Mouse (Mus musculus) thymus, postnatal 4 days (tissue): ENCODE data around the gene Gm21972.
A peak's percentile ranks its signal among the peaks of the same experiment; 100 is the strongest.

Source experiments
- DNase-seq: peaks from one replicate; pipeline ENCODE4 v3.0.0; 2021

Gm21972 gene

DNA sequence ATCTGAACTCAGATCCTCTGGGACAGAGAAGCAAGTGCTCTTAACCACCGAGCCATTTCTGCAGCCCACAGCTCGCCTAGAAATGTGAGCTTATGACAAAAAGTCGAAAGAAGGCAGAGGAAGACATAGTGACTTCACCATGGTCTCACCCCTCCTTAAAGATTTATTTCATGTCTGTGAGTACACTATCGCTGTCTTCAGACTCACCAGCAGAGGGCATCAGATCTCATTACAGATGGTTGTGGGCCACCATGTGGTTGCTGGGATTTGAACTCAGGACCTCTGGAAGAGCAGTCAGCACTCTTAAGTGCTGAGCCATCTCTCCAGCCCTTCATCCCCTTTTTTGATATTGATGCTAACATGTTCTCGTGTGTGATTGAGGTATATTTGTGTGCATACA lies 41.2 kb downstream of the Gm21972 start:
- no peak for DNase-seq

DNA sequence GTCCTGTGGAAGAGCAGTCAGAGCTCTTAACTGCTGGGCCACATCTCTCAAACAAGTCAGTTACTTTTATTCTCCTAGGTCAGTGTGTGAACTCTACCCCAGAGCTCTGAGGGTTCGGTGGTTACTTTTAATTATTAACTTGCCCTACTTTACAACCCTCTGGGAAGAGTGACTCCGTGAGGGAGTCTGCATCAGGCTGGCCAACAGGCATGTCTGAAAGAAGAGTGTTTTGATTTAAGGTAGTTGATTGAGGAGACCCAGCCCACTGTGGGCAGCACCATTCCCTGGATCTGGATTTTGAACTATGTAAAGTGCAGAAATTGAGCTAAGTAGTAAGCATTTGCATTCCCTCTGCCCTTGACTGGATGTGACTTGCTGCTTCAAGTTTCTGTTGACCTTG lies 42.6 kb downstream of the Gm21972 start:
- no peak for DNase-seq

DNA sequence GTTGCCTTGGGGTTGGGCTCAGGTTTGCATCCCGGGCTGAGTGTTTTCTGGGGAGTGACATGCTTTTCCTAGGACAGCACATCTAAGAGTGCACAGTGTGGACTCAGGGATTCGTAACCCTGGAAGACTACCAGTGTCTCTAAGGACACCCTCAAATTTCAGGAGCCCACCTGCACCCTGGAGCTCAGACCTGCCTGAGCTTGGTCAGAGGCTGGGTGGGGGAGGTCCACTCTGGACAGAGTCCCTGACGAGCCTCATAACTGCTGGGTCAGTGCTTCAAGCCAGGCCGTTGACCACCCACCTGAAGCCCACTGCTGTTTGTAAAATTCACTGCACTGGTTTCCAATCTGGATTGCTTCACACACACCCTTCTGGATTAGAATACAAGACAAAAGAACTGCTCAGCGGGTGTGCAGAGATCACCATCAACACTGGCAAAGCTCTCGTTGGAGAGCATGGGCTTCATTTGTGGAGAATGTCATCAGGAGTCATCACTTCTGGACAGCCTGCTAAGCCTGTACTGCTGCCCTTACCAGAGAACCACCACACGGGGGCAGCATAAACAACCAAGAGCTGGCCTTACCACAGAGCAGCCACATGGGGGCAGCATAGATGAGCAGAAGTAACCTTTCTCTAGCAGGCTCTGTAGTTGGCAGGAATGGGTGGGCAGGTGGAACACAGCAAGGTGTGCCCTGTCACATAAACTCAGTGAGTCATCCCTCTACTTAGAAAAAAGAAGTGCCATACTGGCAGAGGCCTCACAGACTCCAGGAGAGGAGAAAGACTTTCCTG lies 45.2 kb downstream of the Gm21972 start:
- peak; percentile 90 for DNase-seq

GRCm38 (mm10) chr1:86182004-86182709 lies 48.7 kb downstream of the Gm21972 start:
- DNase-seq: no peak

- no peak for DNase-seq
Observed at GRCm38 (mm10) chr1:86183577-86184263, 50.3 kb downstream of the Gm21972 start.

- no peak for DNase-seq
Observed at GRCm38 (mm10) chr1:86186762-86187161, 53.3 kb downstream of the Gm21972 start.

DNA sequence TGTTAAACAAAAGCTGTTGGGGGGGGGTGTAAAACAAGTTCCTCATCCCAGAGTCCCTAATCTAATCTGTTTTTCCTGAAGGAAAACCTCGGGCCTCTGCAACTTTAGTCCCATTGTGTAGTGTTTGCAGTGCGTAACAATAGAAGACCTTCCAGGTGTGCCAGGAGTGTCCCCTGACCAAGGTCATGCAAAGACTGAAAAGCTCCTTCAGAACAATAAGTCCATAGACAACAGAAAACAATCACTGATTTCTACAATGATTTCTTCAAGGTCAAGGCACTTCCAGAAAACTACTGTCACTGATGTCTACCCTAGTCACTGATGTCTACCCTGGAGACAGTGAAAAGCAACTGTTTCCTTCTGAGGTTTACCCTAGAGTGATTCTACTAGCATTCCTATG lies 54.4 kb downstream of the Gm21972 start:
- no peak for DNase-seq

GRCm38 (mm10) chr1:86188271-86188670 lies 54.8 kb downstream of the Gm21972 start:
- DNase-seq: no peak

DNA sequence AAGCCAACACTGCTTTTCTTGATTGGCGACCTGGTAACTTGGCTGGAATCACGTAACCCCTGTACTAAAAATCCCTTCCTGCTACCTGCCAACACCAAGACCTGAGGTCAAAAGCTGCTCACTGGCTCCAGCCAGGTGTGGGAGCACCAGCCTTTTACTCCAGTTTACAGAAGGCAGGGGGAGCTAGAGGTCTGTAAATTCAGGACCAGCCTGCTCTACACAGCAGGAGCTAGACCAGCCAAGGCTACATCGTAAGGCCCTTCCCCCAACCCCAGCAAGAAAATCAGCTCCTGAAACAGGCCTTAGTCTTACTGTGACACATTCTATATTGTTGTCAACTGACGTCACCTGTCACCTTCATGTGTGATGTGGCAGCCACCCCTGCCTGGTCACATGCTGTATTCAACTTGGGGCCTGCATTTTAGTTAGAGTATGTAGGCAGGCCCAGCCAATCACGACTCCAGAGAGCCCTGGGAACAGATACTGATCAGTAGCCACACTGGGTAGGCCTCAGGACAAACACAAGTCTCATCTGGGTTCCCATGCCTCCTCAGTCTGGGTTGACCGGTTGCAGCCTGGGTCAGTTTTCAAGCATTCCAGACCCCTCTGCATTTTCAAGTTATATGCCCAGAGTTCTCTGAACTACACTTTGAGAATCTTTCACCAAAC lies 55.7 kb downstream of the Gm21972 start:
- no peak for DNase-seq

DNA sequence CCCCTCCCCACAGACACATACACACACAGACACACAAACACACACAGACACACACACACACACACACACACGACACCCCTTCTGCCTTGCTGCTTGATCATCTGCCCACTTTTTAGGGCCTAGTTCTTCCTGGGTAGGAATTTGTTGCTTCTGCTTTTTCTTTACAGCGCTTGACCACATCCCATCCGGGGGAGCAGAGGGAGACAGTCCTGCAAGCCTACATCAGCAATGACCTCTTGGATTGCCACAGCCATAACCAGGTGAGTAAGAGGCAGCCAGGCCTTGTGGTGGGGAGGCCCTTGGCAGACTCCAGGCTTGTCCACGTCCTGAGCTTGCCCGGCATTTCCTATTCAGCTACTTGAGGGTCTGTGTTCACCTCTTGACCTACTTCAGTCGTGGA lies 57.4 kb downstream of the Gm21972 start:
- DNase-seq: no peak

DNA sequence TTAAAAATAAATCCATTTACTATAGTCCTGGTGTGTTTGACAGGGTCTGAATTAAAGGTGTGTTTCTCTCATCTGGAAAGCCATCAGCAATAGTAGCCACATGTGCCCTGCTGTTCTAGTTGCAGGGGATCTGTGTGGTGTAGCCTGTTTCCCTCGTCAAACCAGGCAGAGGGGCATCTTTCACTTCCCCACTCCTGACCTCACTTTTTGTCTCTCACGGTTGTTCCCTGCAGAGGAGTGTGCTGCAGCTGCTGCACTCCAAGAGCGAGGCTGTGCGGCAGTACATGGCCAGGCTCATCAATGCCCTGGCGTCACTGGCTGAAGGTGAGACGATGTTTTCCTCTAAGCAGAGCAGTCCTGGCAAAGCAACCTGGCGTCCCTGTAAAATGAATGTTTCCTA lies 60.6 kb downstream of the Gm21972 start:
- no peak for DNase-seq

DNA sequence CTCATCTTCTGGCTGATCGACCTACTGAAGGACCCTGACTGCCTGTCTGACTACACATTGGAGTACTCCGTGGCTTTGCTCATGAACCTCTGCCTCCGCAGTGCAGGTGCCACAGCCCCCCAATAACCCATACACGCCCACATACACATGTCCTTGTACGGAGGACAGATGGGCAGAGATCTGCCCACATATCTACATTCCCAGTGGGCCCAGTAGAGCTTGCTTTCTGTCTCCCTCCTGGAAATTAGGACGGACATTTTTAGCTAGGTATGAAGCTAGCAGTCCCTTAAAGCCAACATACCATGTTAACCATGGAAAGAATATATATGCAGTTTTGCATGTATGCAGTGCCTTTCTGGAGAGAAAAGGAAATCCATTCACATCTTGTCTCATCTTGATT lies 64.8 kb downstream of the Gm21972 start:
- no peak for DNase-seq

GRCm38 (mm10) chr1:86199026-86199425 lies 65.6 kb downstream of the Gm21972 start:
- no peak for DNase-seq

DNA sequence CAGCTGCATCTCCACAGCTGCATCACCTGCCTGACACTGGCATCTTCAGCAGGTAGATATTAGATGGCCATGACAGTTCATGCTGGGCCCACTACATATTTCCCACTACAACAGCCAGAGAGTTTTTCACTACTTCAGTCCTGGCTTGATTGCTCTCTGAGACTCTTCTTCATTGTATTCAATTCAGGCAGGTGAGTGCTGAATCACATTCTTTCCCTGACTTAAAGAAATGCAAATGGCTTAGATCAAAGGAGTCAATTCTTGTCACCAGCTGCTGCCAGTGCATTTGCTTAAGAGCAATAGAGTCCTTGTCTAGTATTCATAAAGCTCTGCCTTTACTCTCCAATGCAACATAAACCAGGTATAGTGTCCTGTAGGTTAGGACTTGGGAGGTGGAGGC lies 67.9 kb downstream of the Gm21972 start:
- DNase-seq: no peak

DNA sequence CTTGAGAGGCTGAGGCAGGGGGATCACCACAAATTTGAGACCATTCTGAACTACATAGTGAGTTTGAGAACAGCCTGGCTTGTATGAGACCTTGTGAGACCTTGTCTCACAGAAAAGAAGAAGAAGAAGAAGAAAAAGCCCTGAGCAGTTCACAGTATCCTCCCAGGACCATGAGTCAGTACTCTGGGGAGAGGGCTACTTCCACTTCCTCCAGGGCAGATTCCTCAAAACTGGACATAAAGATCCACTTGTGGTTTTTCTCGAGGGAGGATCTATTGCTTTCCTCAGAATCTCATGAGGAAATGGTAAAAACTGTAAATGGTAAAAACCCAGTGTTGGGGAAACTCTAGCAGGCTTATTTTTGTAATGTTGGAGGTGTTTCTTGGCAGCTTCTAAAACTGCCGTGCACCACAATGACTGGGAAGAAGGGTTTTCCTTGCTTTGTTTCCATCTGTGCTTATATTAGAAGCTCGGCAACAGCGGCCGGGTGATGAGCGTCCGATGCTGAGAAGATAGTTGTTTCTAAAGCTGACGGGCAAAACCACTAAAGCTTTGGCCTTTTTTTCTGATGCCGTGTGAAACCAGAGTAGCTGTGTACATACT lies 69.3 kb downstream of the Gm21972 start:
- no peak for DNase-seq

GRCm38 (mm10) chr1:86210676-86211075 lies 77.2 kb downstream of the Gm21972 start:
- no peak for DNase-seq

DNA sequence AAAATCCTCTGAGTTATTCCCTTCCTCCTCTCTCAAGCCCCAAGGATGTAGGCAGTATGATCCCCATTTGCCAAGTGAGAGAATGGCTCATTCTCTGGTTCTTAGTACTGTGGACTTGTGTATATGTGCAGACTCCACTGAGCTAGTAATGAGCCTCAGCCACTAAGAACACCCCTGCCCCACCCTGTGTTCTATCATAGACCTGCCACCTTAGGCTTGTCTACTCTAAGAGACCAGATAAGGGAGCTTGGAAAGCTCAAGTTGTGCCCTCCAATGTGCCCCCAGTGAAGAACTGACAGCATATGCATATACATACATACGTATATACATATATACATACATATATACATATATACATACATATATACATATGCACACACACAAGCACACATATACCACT lies 78.1 kb downstream of the Gm21972 start:
- no peak for DNase-seq
